Mouse (Mus musculus) left cerebral cortex, adult 11 months (tissue): ENCODE measurements around the gene Scube1.

Experiments
- DNase-seq: peaks from one replicate; pipeline ENCODE4 v3.0.0; 2022; ENCODE audit warnings: low spot score

Scube1 gene

GRCm38 (mm10) chr15:83594513-83595363 lies 130.1 kb downstream of the Scube1 start, which contains the start of gene Ttll12:
Ttll12 (minus strand) TSS chr15:83595157.
- peak; percentile 89 for DNase-seq

GRCm38 (mm10) chr15:83593702-83594512 lies 130.9 kb downstream of the Scube1 start:
- no peak for DNase-seq

- DNase-seq, result no peak
Measured at GRCm38 (mm10) chr15:83593189-83593585, 131.6 kb downstream of the Scube1 start.

- DNase-seq, result no peak
Measured at GRCm38 (mm10) chr15:83592260-83593188, 132.3 kb downstream of the Scube1 start.

- DNase-seq, result no peak
Measured at GRCm38 (mm10) chr15:83591758-83592157, 133.1 kb downstream of the Scube1 start.

- no peak for DNase-seq
Measured at GRCm38 (mm10) chr15:83590841-83591240, 134.0 kb downstream of the Scube1 start.

GRCm38 (mm10) chr15:83584741-83585220 lies 140.0 kb downstream of the Scube1 start:
- DNase-seq, result no peak

- DNase-seq, result no peak
Measured at GRCm38 (mm10) chr15:83583419-83584156, 141.2 kb downstream of the Scube1 start.

GRCm38 (mm10) chr15:83582931-83583330 lies 141.9 kb downstream of the Scube1 start:
- no peak for DNase-seq

- no peak for DNase-seq
Measured at GRCm38 (mm10) chr15:83576651-83577050, 148.2 kb downstream of the Scube1 start.

GRCm38 (mm10) chr15:83575543-83575942 lies 149.3 kb downstream of the Scube1 start:
- DNase-seq, result no peak

GRCm38 (mm10) chr15:83574731-83575351 lies 150.0 kb downstream of the Scube1 start:
- DNase-seq, result no peak

GRCm38 (mm10) chr15:83573606-83574005 lies 151.2 kb downstream of the Scube1 start:
- DNase-seq, result no peak

GRCm38 (mm10) chr15:83572132-83572531 lies 152.7 kb downstream of the Scube1 start:
- DNase-seq, result no peak

- DNase-seq, result no peak
Measured at GRCm38 (mm10) chr15:83571636-83572035, 153.2 kb downstream of the Scube1 start.

- DNase-seq, result no peak
Measured at GRCm38 (mm10) chr15:83570641-83571040, 154.2 kb downstream of the Scube1 start.

GRCm38 (mm10) chr15:83569682-83570081 lies 155.1 kb downstream of the Scube1 start:
- no peak for DNase-seq

GRCm38 (mm10) chr15:83568544-83568943 lies 156.3 kb downstream of the Scube1 start:
- no peak for DNase-seq

- DNase-seq, result no peak
Measured at GRCm38 (mm10) chr15:83567728-83568127, 157.1 kb downstream of the Scube1 start.

GRCm38 (mm10) chr15:83566006-83566405 lies 158.8 kb downstream of the Scube1 start:
- DNase-seq, result no peak
